Mouse (Mus musculus) erythroid progenitor cell, adult 5-6 weeks (primary cell): ENCODE data around the gene Sptssa. TPM values are rescaled to one million over a fixed set of nuclear protein-coding genes. Genes with fewer than 3 reads are reported as not detected.

ENCODE experiments used
- total RNA-seq, 2 experiments: library from RNA; stranded (forward) in 1 of 2; stranded (reverse) in 1 of 2; fragments of 150-400 nt in 1 of 2; fragments of 186-747, 209-891 nt in 1 of 2; gene quantifications; 2 replicates each; pipeline versions ENCODE4 v1.2.3 to v1.2.4; 2015 to 2017; ENCODE audit warnings: low replicate concordance in 2 of 2

Gene Sptssa
- total RNA-seq, 2 experiments from 2014 or later, result 12.9 to 42.3 TPM

Other genes starting within 250 kb of the Sptssa start
- gene Eapp, start 39.3 kb upstream of the Sptssa start, total RNA-seq (2015; ENCODE audit: low replicate concordance), result 46.1 and 46.9 TPM in 2 replicates
- gene Eapp, start 39.3 kb upstream of the Sptssa start, total RNA-seq (2017; ENCODE audit: low replicate concordance), result 24.0 and 48.3 TPM in 2 replicates
- 11.2 and 17.2 TPM in 2 replicates for gene Snx6, start 139.1 kb upstream of the Sptssa start, total RNA-seq (2015; ENCODE audit: low replicate concordance)
- gene Snx6, start 139.1 kb upstream of the Sptssa start, total RNA-seq (2017; ENCODE audit: low replicate concordance), result 7.0 and 9.8 TPM in 2 replicates
- 21.4 and 23.4 TPM in 2 replicates for gene Cfl2, start 206.3 kb upstream of the Sptssa start, total RNA-seq (2015; ENCODE audit: low replicate concordance)
- gene Cfl2, start 206.3 kb upstream of the Sptssa start, total RNA-seq (2017; ENCODE audit: low replicate concordance), result 18.8 and 20.2 TPM in 2 replicates